Mouse (Mus musculus) embryonic facial prominence, embryonic 13.5 days (tissue): ENCODE results near the gene Tmem98. TPM values are rescaled to one million over a fixed set of nuclear protein-coding genes. Genes with fewer than 3 reads are reported as not detected.

Experiments
- ATAC-seq: fragments of 200-750 bp; cut with Nextera tagmentation; 2 replicates; pipeline ENCODE4 v1.8.0; 2017; ENCODE audit warnings: low read depth; ENCODE audit not compliant: insufficient number of reproducible peaks, insufficient read depth, low FRiP score, low TSS enrichment
- H3K27ac ChIP-seq: fragments of 300-500 bp; sonication (generic); 2 replicates; pipeline ENCODE4 v1.5.1; 2015; ENCODE audit warnings: moderate library complexity, mild to moderate bottlenecking, inconsistent platforms
- H3K27me3 ChIP-seq: fragments of 300-500 bp; sonication (generic); 2 replicates; pipeline ENCODE4 v1.6.1; 2015; ENCODE audit warnings: mild to moderate bottlenecking, inconsistent platforms
- H3K36me3 ChIP-seq: fragments of 300-500 bp; sonication (generic); 2 replicates; pipeline ENCODE4 v1.6.1; 2015; ENCODE audit warnings: mild to moderate bottlenecking, inconsistent platforms
- H3K4me1 ChIP-seq: fragments of 300-500 bp; sonication (generic); 2 replicates; pipeline ENCODE4 v1.6.1; 2015; ENCODE audit warnings: inconsistent platforms
- H3K4me2 ChIP-seq: fragments of 300-500 bp; sonication (generic); 2 replicates; pipeline ENCODE4 v1.6.1; 2015; ENCODE audit warnings: moderate library complexity, mild to moderate bottlenecking, inconsistent platforms
- H3K4me3 ChIP-seq: fragments of 300-500 bp; sonication (generic); 2 replicates; pipeline ENCODE4 v1.5.1; 2015; ENCODE audit warnings: mild to moderate bottlenecking, inconsistent platforms
- H3K9ac ChIP-seq: fragments of 300-500 bp; sonication (generic); 2 replicates; pipeline ENCODE4 v1.6.1; 2015; ENCODE audit warnings: mild to moderate bottlenecking, inconsistent platforms
- H3K9me3 ChIP-seq: fragments of 300-500 bp; sonication (generic); 2 replicates; pipeline ENCODE4 v1.6.1; 2016; ENCODE audit warnings: inconsistent platforms
- WGBS: fragments of 180-500 bp; shearing (Covaris S2); methylation state at CpG from one replicate; pipeline ENCODE4 v1.1.7; 2015; ENCODE audit warnings: mixed read lengths; 5-methylcytosine and 5-hydroxymethylcytosine counted together
- polyA plus RNA-seq: library from polyadenylated mRNA; unstranded; fragments of >200 nt; fragmentation: Nextera tagmentation; extraction: Ambion mirVana; gene quantifications from 2 replicates; pipeline ENCODE4 v1.2.1, GENCODE M21; 2015

Gene Tmem98
- polyA plus RNA-seq, 1 experiment from 2014 or later: 107 TPM

DNA sequence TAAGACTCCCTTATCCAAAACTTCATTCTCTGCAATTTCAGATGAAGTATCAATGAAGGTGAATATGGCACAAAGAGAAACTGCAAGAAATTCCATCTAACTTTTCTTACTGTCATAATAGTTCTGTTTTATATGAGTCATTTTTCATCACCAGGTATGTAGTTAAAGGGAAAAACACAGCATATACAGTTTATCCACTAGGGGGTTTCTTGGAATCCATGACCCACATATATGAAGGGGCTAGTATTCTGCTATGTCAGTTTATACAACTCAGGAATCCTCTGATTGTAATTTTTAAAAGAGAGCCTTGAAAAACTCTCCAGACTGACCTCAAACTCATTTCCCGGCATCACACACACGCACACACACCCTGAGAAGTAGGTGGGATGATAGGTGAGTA lies 32.3 kb upstream of the Tmem98 start:
- H3K4me2 ChIP-seq: no peak overlapping the region
- no peaks in the 10 kb centered on the region for H3K36me3 ChIP-seq
- peaks cover 4% of the 10 kb centered on the region; the same call in 1 of the 2 replicates for H3K4me1 ChIP-seq
- no peak for ATAC-seq
- H3K4me3 ChIP-seq: no peak overlapping the region
- no peaks in the 10 kb centered on the region for H3K27me3 ChIP-seq
- no peaks in the 10 kb centered on the region for H3K9me3 ChIP-seq
- no peak overlapping the region for H3K27ac ChIP-seq
- WGBS: 82% methylated on average over 2 of the region's 2 CpGs
- no peak overlapping the region for H3K9ac ChIP-seq

GRCm38 (mm10) chr11:80778157-80778556 lies 31.8 kb upstream of the Tmem98 start:
- 67% methylated on average over 6 of the region's 6 CpGs for WGBS
- no peak for ATAC-seq

GRCm38 (mm10) chr11:80778916-80779526 lies 31.0 kb upstream of the Tmem98 start:
- H3K36me3 ChIP-seq: no peaks in the 10 kb centered on the region
- peak overlapping the region; percentile 72 for H3K4me3 ChIP-seq
- H3K9ac ChIP-seq: peak overlapping the region; percentile 75
- H3K9me3 ChIP-seq: no peaks in the 10 kb centered on the region
- H3K4me1 ChIP-seq: peaks cover 4% of the 10 kb centered on the region; the same call in 1 of the 2 replicates
- H3K27ac ChIP-seq: peak overlapping the region; percentile 80; the same call in 1 of the 2 replicates
- ATAC-seq: no peak
- 2% methylated on average over 18 of the region's 18 CpGs for WGBS
- H3K4me2 ChIP-seq: peak overlapping the region; percentile 87
- H3K27me3 ChIP-seq: no peaks in the 10 kb centered on the region

More at GRCm38 (mm10) chr11:80778157-80778556, 31.8 kb upstream of the Tmem98 start:
- no peak overlapping the region for H3K4me2 ChIP-seq
- H3K27ac ChIP-seq: no peak overlapping the region
- H3K9me3 ChIP-seq: no peaks in the 10 kb centered on the region
- no peaks in the 10 kb centered on the region for H3K36me3 ChIP-seq
- no peaks in the 10 kb centered on the region for H3K27me3 ChIP-seq
- H3K4me3 ChIP-seq: no peak overlapping the region
- H3K4me1 ChIP-seq: peaks cover 4% of the 10 kb centered on the region; the same call in 1 of the 2 replicates
- H3K9ac ChIP-seq: no peak overlapping the region

- H3K4me2 ChIP-seq: peak within 1 kb of the TSS; percentile 87
- WGBS: 1% methylated on average over 59 of the region's 87 CpGs
- peak within 1 kb of the TSS; percentile 75 for H3K9ac ChIP-seq
- H3K27ac ChIP-seq: peak within 1 kb of the TSS; percentile 80
- peak within 1 kb of the TSS; percentile 72 for H3K4me3 ChIP-seq
- peaks cover 4% of the 10 kb centered on the region; the same call in 1 of the 2 replicates for H3K4me1 ChIP-seq
- no peaks in the 10 kb centered on the region for H3K9me3 ChIP-seq
- H3K36me3 ChIP-seq: no peaks in the 10 kb centered on the region
- ATAC-seq: peak; percentile 97
- no peaks in the 10 kb centered on the region for H3K27me3 ChIP-seq
Observed at GRCm38 (mm10) chr11:80779527-80780344, 30.2 kb upstream of the Tmem98 start, which contains the start of gene Myo1d. Myo1d (minus strand) TSS chr11:80780025.

DNA sequence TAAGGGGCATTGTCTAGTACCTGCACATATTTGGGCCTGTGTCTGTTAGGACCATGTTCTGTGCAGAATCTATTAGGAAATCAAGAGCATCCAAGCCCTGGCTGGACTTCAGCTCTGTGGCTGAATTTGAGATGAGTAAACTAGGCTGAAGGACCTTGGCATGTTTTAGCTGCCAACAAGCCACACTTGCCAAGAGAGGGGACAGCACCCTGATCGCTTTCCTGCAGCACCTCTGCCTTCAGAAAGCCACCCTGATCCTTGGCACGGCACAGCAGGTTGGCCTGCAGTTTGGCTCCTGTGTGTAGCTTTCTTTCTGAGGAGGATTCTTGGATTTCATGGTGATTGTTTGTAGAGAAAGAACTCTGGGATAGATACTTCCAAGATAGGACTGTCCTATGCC lies 28.4 kb upstream of the Tmem98 start:
- ATAC-seq: no peak
- Histone ChIP-seq H3K27ac (no peak overlapping the region), H3K9me3 (no peaks in the 10 kb centered on the region), H3K4me1 (peaks cover 4% of the 10 kb centered on the region; the same call in 1 of the 2 replicates), H3K27me3 (no peaks in the 10 kb centered on the region), H3K4me2 (no peak overlapping the region), H3K9ac (no peak overlapping the region), H3K36me3 (no peaks in the 10 kb centered on the region), H3K4me3 (no peak overlapping the region)
- WGBS: 84% methylated on average over 2 of the region's 2 CpGs

- Histone ChIP-seq H3K27ac (no peak overlapping the region), H3K9me3 (no peaks in the 10 kb centered on the region), H3K4me2 (no peak overlapping the region), H3K4me1 (no peaks in the 10 kb centered on the region), H3K36me3 (no peaks in the 10 kb centered on the region), H3K4me3 (no peak overlapping the region), H3K27me3 (no peaks in the 10 kb centered on the region), H3K9ac (no peak overlapping the region)
- no peak for ATAC-seq
- 65% methylated on average over 7 of the region's 7 CpGs for WGBS
Observed at GRCm38 (mm10) chr11:80783460-80783859, 26.5 kb upstream of the Tmem98 start.

- Histone ChIP-seq H3K9ac (no peak overlapping the region), H3K4me3 (no peak overlapping the region), H3K27me3 (no peaks in the 10 kb centered on the region), H3K9me3 (no peaks in the 10 kb centered on the region), H3K4me1 (no peaks in the 10 kb centered on the region), H3K36me3 (no peaks in the 10 kb centered on the region), H3K4me2 (no peak overlapping the region), H3K27ac (no peak overlapping the region)
- WGBS: 56% methylated on average over 3 of the region's 3 CpGs
- no peak for ATAC-seq
Observed at GRCm38 (mm10) chr11:80784294-80784743, 25.7 kb upstream of the Tmem98 start.

GRCm38 (mm10) chr11:80785672-80786071 lies 24.3 kb upstream of the Tmem98 start:
- WGBS: 81% methylated on average over 5 of the region's 5 CpGs
- H3K27me3 ChIP-seq: no peaks in the 10 kb centered on the region
- no peaks in the 10 kb centered on the region for H3K9me3 ChIP-seq
- no peaks in the 10 kb centered on the region for H3K4me1 ChIP-seq
- H3K27ac ChIP-seq: no peak overlapping the region
- H3K9ac ChIP-seq: no peak overlapping the region
- no peak overlapping the region for H3K4me3 ChIP-seq
- H3K36me3 ChIP-seq: no peaks in the 10 kb centered on the region
- no peak overlapping the region for H3K4me2 ChIP-seq
- ATAC-seq: no peak

GRCm38 (mm10) chr11:80789647-80790240 lies 20.2 kb upstream of the Tmem98 start:
- 66% methylated on average over 7 of the region's 7 CpGs for WGBS
- no peaks in the 10 kb centered on the region for H3K4me1 ChIP-seq
- H3K4me2 ChIP-seq: no peak overlapping the region
- ATAC-seq: no peak
- H3K9me3 ChIP-seq: no peaks in the 10 kb centered on the region
- no peak overlapping the region for H3K9ac ChIP-seq
- no peak overlapping the region for H3K27ac ChIP-seq
- no peak overlapping the region for H3K4me3 ChIP-seq
- no peaks in the 10 kb centered on the region for H3K36me3 ChIP-seq
- no peaks in the 10 kb centered on the region for H3K27me3 ChIP-seq

- no peaks in the 10 kb centered on the region for H3K36me3 ChIP-seq
- H3K4me1 ChIP-seq: no peaks in the 10 kb centered on the region
- no peak for ATAC-seq
- H3K4me3 ChIP-seq: no peak overlapping the region
- H3K27me3 ChIP-seq: no peaks in the 10 kb centered on the region
- H3K4me2 ChIP-seq: no peak overlapping the region
- 75% methylated on average over 3 of the region's 3 CpGs for WGBS
- no peak overlapping the region for H3K27ac ChIP-seq
- no peaks in the 10 kb centered on the region for H3K9me3 ChIP-seq
- H3K9ac ChIP-seq: no peak overlapping the region
Observed at GRCm38 (mm10) chr11:80790413-80790812, 19.6 kb upstream of the Tmem98 start.

DNA sequence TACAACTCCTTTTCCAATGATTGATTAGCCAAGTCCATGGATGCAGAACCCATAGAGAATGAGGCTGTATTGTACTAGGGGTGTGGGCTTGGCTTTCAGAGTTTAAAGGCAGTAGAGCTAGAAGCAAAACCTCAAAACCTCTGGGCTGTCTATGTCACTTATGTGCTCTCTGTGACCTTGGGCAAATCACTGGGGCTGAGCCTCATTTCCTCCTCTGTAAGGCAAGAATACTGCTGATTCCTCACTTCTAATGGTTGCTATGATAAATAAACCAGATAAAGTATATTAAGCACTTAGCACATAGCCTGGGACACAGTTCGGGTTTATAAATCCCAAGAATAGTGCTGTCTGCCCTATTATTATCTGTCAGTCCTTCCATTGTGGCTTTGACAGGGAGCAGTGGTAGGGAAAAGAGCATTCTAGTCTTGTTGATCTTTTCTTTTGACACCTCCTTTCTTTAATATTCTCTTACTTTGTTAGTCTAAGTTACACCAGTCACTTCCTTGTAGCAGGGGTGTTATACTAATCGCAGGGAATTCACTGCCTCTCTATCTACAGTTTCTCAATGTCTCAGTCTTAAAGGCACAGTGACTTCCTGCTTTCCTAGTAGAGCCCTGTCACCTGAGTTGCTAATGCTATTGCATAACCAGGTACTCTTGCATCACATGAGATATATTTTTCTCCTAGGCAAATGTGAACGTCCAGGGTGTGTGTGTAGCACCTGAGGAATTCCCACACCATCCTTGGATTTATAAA lies 18.1 kb upstream of the Tmem98 start:
- Histone ChIP-seq H3K4me1 (no peaks in the 10 kb centered on the region), H3K4me3 (no peak overlapping the region), H3K27ac (no peak overlapping the region), H3K27me3 (no peaks in the 10 kb centered on the region), H3K36me3 (no peaks in the 10 kb centered on the region), H3K4me2 (no peak overlapping the region), H3K9ac (no peak overlapping the region), H3K9me3 (no peaks in the 10 kb centered on the region)
- WGBS: 67% methylated on average over 3 of the region's 3 CpGs
- no peak for ATAC-seq
